Mouse (Mus musculus) T-helper 1 cell (primary cell): Measurements from ENCODE around the gene Asns.

ENCODE experiments used
- in situ Hi-C: fragments of 300-600 bp; cut with MboI, MseI; formaldehyde crosslinking; loops from one replicate; pipeline ENCODE4 v1.15.1; 2025; ENCODE audit warnings: high pct_unique_total_duplicates

The Asns gene

GRCm38 (mm10) chr6:7686047-7686446, 7.0 kb downstream of the Asns start:
- in situ Hi-C loops: no loop called here

- in situ Hi-C loops: no loop called here
Observed at GRCm38 (mm10) chr6:7676194-7676901, 16.7 kb downstream of the Asns start.

GRCm38 (mm10) chr6:7672438-7673253, 20.4 kb downstream of the Asns start:
- in situ Hi-C loops: loop anchor here (25.0 kb wide), 1 partner anchor 660 kb away; no protein-coding TSS in a partner anchor

- in situ Hi-C loops: loop anchor here (25.0 kb wide), 1 partner anchor 659 kb away; no protein-coding TSS in a partner anchor
Observed at GRCm38 (mm10) chr6:7671429-7671828, 21.6 kb downstream of the Asns start.

- in situ Hi-C loops: loop anchor here (25.0 kb wide), 1 partner anchor 658 kb away; no protein-coding TSS in a partner anchor
Observed at GRCm38 (mm10) chr6:7670588-7670987, 22.5 kb downstream of the Asns start.

GRCm38 (mm10) chr6:7669721-7670120, 23.3 kb downstream of the Asns start:
- in situ Hi-C loops: loop anchor here (25.0 kb wide), 1 partner anchor 657 kb away; no protein-coding TSS in a partner anchor

- in situ Hi-C loops: loop anchor here (25.0 kb wide), 1 partner anchor 656 kb away; no protein-coding TSS in a partner anchor
Observed at GRCm38 (mm10) chr6:7668332-7668731, 24.7 kb downstream of the Asns start.

- in situ Hi-C loops: loop anchor here (25.0 kb wide), 1 partner anchor 654 kb away; no protein-coding TSS in a partner anchor
Observed at GRCm38 (mm10) chr6:7665902-7666301, 27.2 kb downstream of the Asns start.

- in situ Hi-C loops: loop anchor here (25.0 kb wide), 1 partner anchor 649 kb away; no protein-coding TSS in a partner anchor
Observed at GRCm38 (mm10) chr6:7661455-7661854, 31.6 kb downstream of the Asns start.

- in situ Hi-C loops: loop anchor here (25.0 kb wide), 1 partner anchor 648 kb away; no protein-coding TSS in a partner anchor
Observed at GRCm38 (mm10) chr6:7660377-7661080, 32.5 kb downstream of the Asns start.

- in situ Hi-C loops: loop anchor here (25.0 kb wide), 1 partner anchor 644 kb away; no protein-coding TSS in a partner anchor
Observed at GRCm38 (mm10) chr6:7656601-7657000, 36.5 kb downstream of the Asns start.

GRCm38 (mm10) chr6:7648458-7648857, 44.6 kb downstream of the Asns start:
- in situ Hi-C loops: no loop called here
